Mouse (Mus musculus) frontal cortex, postnatal 25 days (tissue): ENCODE measurements around the gene Ncstn.

Source experiments
- DNase-seq, 2 experiments: peaks; one replicate each; pipeline ENCODE4 v3.0.0; 2022; ENCODE audit warnings: low spot score in 2 of 2

Gene Ncstn

GRCm38 (mm10) chr1:172027010-172027808 is 55.4 kb downstream of the Ncstn start:
- DNase-seq = peak; percentile 69 to 75

- DNase-seq = no peak
Measured at GRCm38 (mm10) chr1:172026201-172026901, 56.2 kb downstream of the Ncstn start.

GRCm38 (mm10) chr1:172025201-172025904 is 57.2 kb downstream of the Ncstn start:
- DNase-seq = no peak

GRCm38 (mm10) chr1:172024140-172024895 is 58.3 kb downstream of the Ncstn start:
- no peak for DNase-seq

GRCm38 (mm10) chr1:172019863-172020521 is 62.6 kb downstream of the Ncstn start:
- DNase-seq = no peak

GRCm38 (mm10) chr1:172019339-172019738 is 63.3 kb downstream of the Ncstn start:
- DNase-seq = no peak

GRCm38 (mm10) chr1:172018336-172019311 is 64.0 kb downstream of the Ncstn start:
- DNase-seq = no peak

- DNase-seq = no peak
Measured at GRCm38 (mm10) chr1:172017517-172018070, 65.0 kb downstream of the Ncstn start.

- no peak for DNase-seq
Measured at GRCm38 (mm10) chr1:172016660-172017516, 65.7 kb downstream of the Ncstn start.

- no peak for DNase-seq
Measured at GRCm38 (mm10) chr1:172016031-172016430, 66.6 kb downstream of the Ncstn start.
